Mouse (Mus musculus) lung, postnatal 0 days (tissue): ENCODE measurements at regions not wholly inside any gene's neighbourhood (a gene's known extent, or its start where the extent isn't known, plus 50 kb on each side); places are given as distances from the start of the nearest gene placed in this dataset.

Source experiments
- ATAC-seq: fragments of 200-750 bp; cut with Nextera tagmentation; 2 replicates; pipeline ENCODE4 v1.8.0; 2017; ENCODE audit warnings: moderate library complexity
- DNase-seq: peaks from one replicate; pipeline ENCODE4 v3.0.0-alpha.2; 2016; ENCODE audit warnings: low spot score
- H3K27ac ChIP-seq: fragments of 300-500 bp; sonication (generic); 2 replicates; pipeline ENCODE4 v1.5.1; 2014; ENCODE audit warnings: antibody characterized with exemption, mild to moderate bottlenecking, low read length, mixed read lengths
- H3K27me3 ChIP-seq: fragments of 300-500 bp; sonication (generic); replicated peaks from 2 replicates; pipeline ENCODE4 v1.6.1; 2014; ENCODE audit warnings: low read length, mixed read lengths; ENCODE audit not compliant: insufficient read depth
- H3K36me3 ChIP-seq: fragments of 300-500 bp; sonication (generic); 2 replicates; pipeline ENCODE4 v1.6.1; 2014; ENCODE audit warnings: low read length, mixed read lengths; ENCODE audit not compliant: insufficient read depth
- H3K4me1 ChIP-seq: fragments of 300-500 bp; sonication (generic); 2 replicates; pipeline ENCODE4 v1.6.1; 2014; ENCODE audit warnings: antibody characterized with exemption, low read depth, low read length, mixed read lengths; ENCODE audit not compliant: insufficient read depth
- H3K4me2 ChIP-seq: fragments of 300-500 bp; sonication (generic); replicated peaks from 2 replicates; pipeline ENCODE4 v1.6.1; 2014; ENCODE audit warnings: low read depth, mild to moderate bottlenecking, low read length, moderate library complexity, mixed read lengths
- H3K4me3 ChIP-seq: fragments of 300-500 bp; sonication (generic); 2 replicates; pipeline ENCODE4 v1.5.1; 2014; ENCODE audit warnings: low read depth, low read length
- H3K9ac ChIP-seq: fragments of 300-500 bp; sonication (generic); replicated peaks from 2 replicates; pipeline ENCODE4 v1.6.1; 2014; ENCODE audit warnings: low read depth, mild to moderate bottlenecking
- H3K9me3 ChIP-seq: fragments of 300-500 bp; sonication (generic); 2 replicates; pipeline ENCODE4 v1.6.1; 2016; ENCODE audit warnings: low read length, mixed read lengths
- CTCF ChIP-seq: IDR thresholded peaks from 2 replicates; pipeline ENCODE4 v1.5.1; 2016; ENCODE audit warnings: antibody characterized with exemption, mild to moderate bottlenecking
- EP300 ChIP-seq: IDR thresholded peaks from 2 replicates; pipeline ENCODE4 v1.6.1; 2016; ENCODE audit warnings: antibody characterized with exemption, mild to moderate bottlenecking, control low read depth
- WGBS: fragments of 180-500 bp; shearing (Covaris S2); extraction: QIAGEN DNeasy Blood & Tissue Kit; methylation state at CpG from one replicate; pipeline ENCODE4 v1.1.7; 2014; 5-methylcytosine and 5-hydroxymethylcytosine counted together

DNA sequence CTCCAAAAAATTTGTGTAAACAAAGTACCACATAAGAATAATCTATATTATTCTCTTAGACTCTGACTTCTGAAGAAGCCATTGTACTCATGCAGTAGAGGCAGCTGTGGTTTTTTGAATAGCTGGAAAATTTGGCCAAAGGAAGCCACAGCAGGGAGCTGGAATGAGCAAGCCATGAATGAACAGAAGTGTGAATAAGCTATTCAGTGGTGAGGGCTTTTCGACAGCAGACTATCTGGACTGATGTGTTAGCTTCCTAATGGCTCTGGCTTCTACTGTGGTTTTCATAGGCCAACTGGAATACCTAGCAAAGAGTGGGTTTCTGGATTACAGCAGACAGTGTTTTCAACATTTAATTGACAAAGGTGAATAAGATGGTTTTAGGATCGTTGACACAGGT, 2842.0 kb upstream of the Lrrc6 start:
- 67% methylated on average over 2 of the region's 2 CpGs for WGBS
- no peak for DNase-seq
- TF ChIP-seq CTCF (no peak), EP300 (no peak)

DNA sequence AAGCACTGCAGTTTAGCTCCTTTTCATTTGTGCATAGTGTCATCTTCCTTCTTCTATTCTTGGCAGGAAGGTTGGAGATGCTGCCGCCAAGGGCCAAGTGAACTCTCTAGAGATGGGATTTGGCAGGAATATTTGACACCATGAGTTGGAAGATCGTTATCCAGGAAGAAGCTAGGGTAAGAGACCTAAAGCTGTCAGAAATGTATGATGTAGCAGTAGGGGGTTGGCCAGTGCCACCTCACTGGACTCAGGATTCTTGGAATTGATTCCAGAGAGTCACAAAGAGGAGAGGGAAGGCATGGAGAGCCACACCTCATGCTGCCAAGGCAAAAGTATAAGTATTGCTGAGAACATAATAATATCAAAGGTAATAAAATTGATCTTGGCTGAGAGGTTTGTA, 2835.8 kb upstream of the Lrrc6 start:
- no peak overlapping the region for H3K4me2 ChIP-seq
- no peak for DNase-seq
- H3K4me3 ChIP-seq = no peak overlapping the region
- no peaks in the 10 kb centered on the region for H3K36me3 ChIP-seq
- no peak for TF ChIP-seq CTCF
- TF ChIP-seq EP300 = no peak
- no peak overlapping the region for H3K27ac ChIP-seq
- H3K4me1 ChIP-seq = no peaks in the 10 kb centered on the region
- H3K27me3 ChIP-seq = no peaks in the 10 kb centered on the region
- H3K9me3 ChIP-seq = no peaks in the 10 kb centered on the region
- WGBS = 55% methylated on average over 2 of the region's 2 CpGs
- H3K9ac ChIP-seq = no peak overlapping the region
- no peak for ATAC-seq

More for the DNA sequence above, 2842.0 kb upstream of the Lrrc6 start:
- Histone ChIP-seq H3K36me3 (no peaks in the 10 kb centered on the region), H3K27ac (no peak overlapping the region), H3K9ac (no peak overlapping the region), H3K9me3 (no peaks in the 10 kb centered on the region), H3K4me1 (no peaks in the 10 kb centered on the region), H3K4me3 (no peak overlapping the region), H3K27me3 (no peaks in the 10 kb centered on the region), H3K4me2 (no peak overlapping the region)
- ATAC-seq = no peak

GRCm38 (mm10) chr15:69326537-69326936, 2825.8 kb upstream of the Lrrc6 start:
- no peaks in the 10 kb centered on the region for H3K27me3 ChIP-seq
- no peak for ATAC-seq
- peak; percentile 16 for DNase-seq
- H3K9me3 ChIP-seq = no peaks in the 10 kb centered on the region
- H3K9ac ChIP-seq = no peak overlapping the region
- H3K4me2 ChIP-seq = no peak overlapping the region
- no peak for TF ChIP-seq EP300
- TF ChIP-seq CTCF = peak; percentile 42
- no peak overlapping the region for H3K4me3 ChIP-seq
- no peaks in the 10 kb centered on the region for H3K36me3 ChIP-seq
- no peaks in the 10 kb centered on the region for H3K4me1 ChIP-seq
- no peak overlapping the region for H3K27ac ChIP-seq

DNA sequence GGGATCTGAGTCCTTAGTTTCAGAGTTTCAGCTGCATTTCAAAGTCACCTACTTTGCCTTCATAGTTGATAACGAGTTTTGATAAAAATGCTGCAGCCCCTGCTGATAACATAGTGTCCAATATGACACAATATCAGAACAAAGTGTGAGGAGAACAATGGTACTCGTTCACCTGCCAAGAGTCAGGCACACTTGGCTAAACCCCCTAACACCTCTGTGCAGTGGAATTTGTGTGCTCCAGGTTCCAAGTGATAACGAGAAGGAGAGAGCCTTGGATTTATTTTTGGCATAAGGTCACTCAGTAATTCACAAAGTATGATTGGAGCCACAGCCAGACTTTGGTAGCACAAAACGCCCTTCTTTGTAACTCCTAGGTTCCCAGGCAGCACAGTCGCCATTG, 2802.4 kb upstream of the Lrrc6 start:
- 49% methylated on average over 5 of the region's 5 CpGs for WGBS
- no peak for ATAC-seq
- H3K4me1 ChIP-seq = no peaks in the 10 kb centered on the region
- H3K4me2 ChIP-seq = no peak overlapping the region
- no peak for DNase-seq
- H3K27ac ChIP-seq = no peak overlapping the region
- no peaks in the 10 kb centered on the region for H3K36me3 ChIP-seq
- H3K4me3 ChIP-seq = no peak overlapping the region
- H3K9ac ChIP-seq = no peak overlapping the region
- TF ChIP-seq CTCF (no peak), EP300 (no peak)
- H3K9me3 ChIP-seq = no peaks in the 10 kb centered on the region
- no peaks in the 10 kb centered on the region for H3K27me3 ChIP-seq

GRCm38 (mm10) chr15:69291273-69291672, 2790.6 kb upstream of the Lrrc6 start:
- H3K4me3 ChIP-seq = no peak overlapping the region
- DNase-seq (no peak), ATAC-seq (no peak)
- WGBS = 24% methylated on average over 1 of the region's 1 CpGs
- H3K4me1 ChIP-seq = no peaks in the 10 kb centered on the region
- no peaks in the 10 kb centered on the region for H3K9me3 ChIP-seq
- H3K4me2 ChIP-seq = no peak overlapping the region
- H3K27me3 ChIP-seq = no peaks in the 10 kb centered on the region
- no peak overlapping the region for H3K27ac ChIP-seq
- TF ChIP-seq CTCF (no peak), EP300 (no peak)
- H3K36me3 ChIP-seq = no peaks in the 10 kb centered on the region
- no peak overlapping the region for H3K9ac ChIP-seq

DNA sequence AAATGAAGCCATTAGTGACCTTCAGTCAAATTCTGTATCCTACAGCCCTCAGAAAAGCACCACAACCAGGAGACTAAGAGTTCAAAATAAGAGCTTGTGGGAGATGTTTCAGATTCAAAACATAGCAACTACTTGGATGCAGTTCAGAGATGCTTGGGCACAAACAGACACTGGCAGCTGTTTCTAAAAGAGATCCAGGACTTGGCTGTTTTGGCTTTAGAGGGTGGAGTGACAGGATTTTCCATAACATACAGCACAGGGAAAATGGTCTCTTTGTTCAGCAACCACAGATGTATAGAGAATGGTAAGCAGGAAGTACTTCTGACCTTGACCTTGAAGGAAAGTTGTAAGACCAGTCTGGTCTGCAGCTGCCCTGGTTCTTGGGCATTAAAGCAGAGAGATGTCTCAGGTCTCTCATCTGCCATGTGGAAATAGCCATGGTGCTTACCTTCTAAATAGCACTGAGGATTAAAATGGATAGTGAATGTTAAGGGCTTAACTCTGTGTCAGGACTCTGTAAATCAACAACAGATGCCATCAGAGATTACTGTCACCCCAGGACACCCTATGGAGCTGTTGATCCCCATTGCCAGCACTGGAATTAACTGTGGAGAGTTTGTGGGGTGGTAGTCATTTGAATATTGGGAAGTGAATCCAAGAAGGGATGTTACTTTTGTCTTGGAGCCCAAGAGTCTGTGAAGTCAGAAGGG, 2775.0 kb upstream of the Lrrc6 start:
- DNase-seq (no peak), ATAC-seq (no peak)
- H3K9me3 ChIP-seq = no peaks in the 10 kb centered on the region
- no peak overlapping the region for H3K27ac ChIP-seq
- no peaks in the 10 kb centered on the region for H3K36me3 ChIP-seq
- no peak overlapping the region for H3K4me3 ChIP-seq
- no peak for TF ChIP-seq CTCF
- no peak overlapping the region for H3K4me2 ChIP-seq
- H3K9ac ChIP-seq = no peak overlapping the region
- no peaks in the 10 kb centered on the region for H3K4me1 ChIP-seq
- H3K27me3 ChIP-seq = no peaks in the 10 kb centered on the region

- Histone ChIP-seq H3K9ac (no peak overlapping the region), H3K36me3 (no peaks in the 10 kb centered on the region), H3K27me3 (no peaks in the 10 kb centered on the region), H3K4me3 (no peak overlapping the region), H3K9me3 (no peaks in the 10 kb centered on the region), H3K27ac (no peak overlapping the region), H3K4me1 (no peaks in the 10 kb centered on the region), H3K4me2 (no peak overlapping the region)
- WGBS = 57% methylated on average over 8 of the region's 8 CpGs
- TF ChIP-seq CTCF = no peak
- TF ChIP-seq EP300 = no peak
- ATAC-seq = no peak
- no peak for DNase-seq
These were observed 2773.6 kb upstream of the Lrrc6 start for GRCm38 (mm10) chr15:69274225-69274766.
